Mouse (Mus musculus): ENCODE data around the gene Npepl1. TPM values are rescaled to one million over a fixed set of nuclear protein-coding genes. Genes with fewer than 3 reads are reported as not detected.

The Npepl1 gene
- polyA plus RNA-seq, 1 experiment from 2014 or later = 56.5 TPM

GRCm38 (mm10) chr2:174077776-174078338, 32.3 kb upstream of the Npepl1 start:
- Histone ChIP-seq H3K4me2 (peak overlapping the region; percentile 88), H3K4me1 (ENCODE audit: insufficient read depth) (peaks cover 16% of the 10 kb centered on the region), H3K9ac (peak overlapping the region; percentile 89), H3K4me3 (ENCODE audit: low read depth, low read length) (peak overlapping the region; percentile 90), H3K27ac (ENCODE audit: low read depth) (peak overlapping the region; percentile 18; the same call in 1 of the 2 replicates), H3K36me3 (ENCODE audit: insufficient read depth) (no peaks in the 10 kb centered on the region), H3K9me3 (ENCODE audit: low read depth, low read length) (no peaks in the 10 kb centered on the region), H3K27me3 (ENCODE audit: insufficient read depth, low read length) (no peaks in the 10 kb centered on the region)
- no peak for DNase-seq
- 13% methylated on average over 11 of the region's 11 CpGs for WGBS
- no peak for ATAC-seq (ENCODE audit: insufficient read depth)
- peak; percentile 22; the same call in 1 of the 2 replicates for TF ChIP-seq CTCF (IDR thresholded peaks at IDR 0.05; ENCODE audit: low read depth)

- Histone ChIP-seq H3K4me1 (ENCODE audit: insufficient read depth) (peaks cover 12% of the 10 kb centered on the region; the same call in 1 of the 2 replicates), H3K27me3 (ENCODE audit: insufficient read depth, low read length) (no peaks in the 10 kb centered on the region), H3K4me3 (ENCODE audit: low read depth, low read length) (no peak overlapping the region), H3K9ac (no peak overlapping the region), H3K27ac (ENCODE audit: low read depth) (peak overlapping the region; percentile 61; the same call in 1 of the 2 replicates), H3K36me3 (ENCODE audit: insufficient read depth) (no peaks in the 10 kb centered on the region), H3K4me2 (no peak overlapping the region), H3K9me3 (ENCODE audit: low read depth, low read length) (no peaks in the 10 kb centered on the region)
- 61% methylated on average over 5 of the region's 5 CpGs for WGBS
- ATAC-seq (ENCODE audit: insufficient read depth) = no peak
- no peak for TF ChIP-seq CTCF (IDR thresholded peaks at IDR 0.05; ENCODE audit: low read depth)
- DNase-seq = no peak
Measured at GRCm38 (mm10) chr2:174081833-174082232, 28.3 kb upstream of the Npepl1 start.

- H3K9me3 ChIP-seq (ENCODE audit: low read depth, low read length) = no peaks in the 10 kb centered on the region
- WGBS = 49% methylated on average over 3 of the region's 3 CpGs
- H3K4me3 ChIP-seq (ENCODE audit: low read depth, low read length) = no peak overlapping the region
- H3K4me1 ChIP-seq (ENCODE audit: insufficient read depth) = peaks cover 12% of the 10 kb centered on the region; the same call in 1 of the 2 replicates
- H3K9ac ChIP-seq = no peak overlapping the region
- ATAC-seq (ENCODE audit: insufficient read depth) = peak; percentile 67
- H3K4me2 ChIP-seq = 0 out of 2 replicates have a peak overlapping the region, but pooled peaks have one; percentile 20
- TF ChIP-seq CTCF (IDR thresholded peaks at IDR 0.05; ENCODE audit: low read depth) = no peak
- no peaks in the 10 kb centered on the region for H3K27me3 ChIP-seq (ENCODE audit: insufficient read depth, low read length)
- DNase-seq = peak; percentile 39
- no peaks in the 10 kb centered on the region for H3K36me3 ChIP-seq (ENCODE audit: insufficient read depth)
- peak overlapping the region; percentile 67; the same call in 1 of the 2 replicates for H3K27ac ChIP-seq (ENCODE audit: low read depth)
Measured at GRCm38 (mm10) chr2:174082380-174082918, 27.7 kb upstream of the Npepl1 start.

- TF ChIP-seq CTCF (IDR thresholded peaks at IDR 0.05; ENCODE audit: low read depth) = no peak
- peaks cover 66% of the 10 kb centered on the region for H3K36me3 ChIP-seq (ENCODE audit: insufficient read depth)
- H3K4me3 ChIP-seq (ENCODE audit: low read depth, low read length) = no peak overlapping the region
- H3K4me2 ChIP-seq = no peak overlapping the region
- no peak overlapping the region for H3K27ac ChIP-seq (ENCODE audit: low read depth)
- H3K27me3 ChIP-seq (ENCODE audit: insufficient read depth, low read length) = no peaks in the 10 kb centered on the region
- 89% methylated on average over 3 of the region's 3 CpGs for WGBS
- H3K4me1 ChIP-seq (ENCODE audit: insufficient read depth) = 0 out of 2 replicates have a peak, but pooled peaks cover 3% of the 10 kb centered on the region
- no peak for ATAC-seq (ENCODE audit: insufficient read depth)
- H3K9me3 ChIP-seq (ENCODE audit: low read depth, low read length) = no peaks in the 10 kb centered on the region
- no peak overlapping the region for H3K9ac ChIP-seq
- DNase-seq = no peak
Measured at GRCm38 (mm10) chr2:174095086-174095485, 15.1 kb upstream of the Npepl1 start.

GRCm38 (mm10) chr2:174102399-174102798, 7.8 kb upstream of the Npepl1 start:
- no peak for TF ChIP-seq CTCF (IDR thresholded peaks at IDR 0.05; ENCODE audit: low read depth)
- no peak overlapping the region for H3K4me3 ChIP-seq (ENCODE audit: low read depth, low read length)
- peaks cover 17% of the 10 kb centered on the region; the same call in 1 of the 2 replicates for H3K36me3 ChIP-seq (ENCODE audit: insufficient read depth)
- H3K4me1 ChIP-seq (ENCODE audit: insufficient read depth) = no peaks in the 10 kb centered on the region
- ATAC-seq (ENCODE audit: insufficient read depth) (no peak), DNase-seq (no peak)
- H3K27ac ChIP-seq (ENCODE audit: low read depth) = no peak overlapping the region
- no peak overlapping the region for H3K9ac ChIP-seq
- H3K27me3 ChIP-seq (ENCODE audit: insufficient read depth, low read length) = no peaks in the 10 kb centered on the region
- 73% methylated on average over 7 of the region's 7 CpGs for WGBS
- no peak overlapping the region for H3K4me2 ChIP-seq
- no peaks in the 10 kb centered on the region for H3K9me3 ChIP-seq (ENCODE audit: low read depth, low read length)

GRCm38 (mm10) chr2:174103527-174103926, 6.6 kb upstream of the Npepl1 start:
- WGBS = 57% methylated on average over 4 of the region's 4 CpGs
- Histone ChIP-seq H3K9me3 (ENCODE audit: low read depth, low read length) (no peaks in the 10 kb centered on the region), H3K4me1 (ENCODE audit: insufficient read depth) (no peaks in the 10 kb centered on the region), H3K27me3 (ENCODE audit: insufficient read depth, low read length) (no peaks in the 10 kb centered on the region), H3K4me2 (no peak overlapping the region), H3K4me3 (ENCODE audit: low read depth, low read length) (no peak overlapping the region), H3K36me3 (ENCODE audit: insufficient read depth) (peaks cover 6% of the 10 kb centered on the region; the same call in 1 of the 2 replicates), H3K9ac (no peak overlapping the region), H3K27ac (ENCODE audit: low read depth) (no peak overlapping the region)
- no peak for TF ChIP-seq CTCF (IDR thresholded peaks at IDR 0.05; ENCODE audit: low read depth)
- no peak for DNase-seq
- ATAC-seq (ENCODE audit: insufficient read depth) = no peak

GRCm38 (mm10) chr2:174107375-174107774, 2.8 kb upstream of the Npepl1 start:
- H3K9me3 ChIP-seq (ENCODE audit: low read depth, low read length) = no peaks in the 10 kb centered on the region
- TF ChIP-seq CTCF (IDR thresholded peaks at IDR 0.05; ENCODE audit: low read depth) = no peak

More at GRCm38 (mm10) chr2:174107375-174107774, 2.8 kb upstream of the Npepl1 start:
- H3K27ac ChIP-seq (ENCODE audit: low read depth) = no peak overlapping the region
- no peak for DNase-seq
- ATAC-seq (ENCODE audit: insufficient read depth) = no peak
- no peaks in the 10 kb centered on the region for H3K36me3 ChIP-seq (ENCODE audit: insufficient read depth)
- no peak overlapping the region for H3K9ac ChIP-seq
- H3K4me1 ChIP-seq (ENCODE audit: insufficient read depth) = peaks cover 5% of the 10 kb centered on the region; the same call in 1 of the 2 replicates
- H3K4me3 ChIP-seq (ENCODE audit: low read depth, low read length) = no peak overlapping the region
- no peaks in the 10 kb centered on the region for H3K27me3 ChIP-seq (ENCODE audit: insufficient read depth, low read length)
- 73% methylated on average over 3 of the region's 3 CpGs for WGBS
- H3K4me2 ChIP-seq = no peak overlapping the region
